10 mouse cellular contexts compared by ENCODE assay signal in genomic region chr9:110132921-110133320, GRCm38 (mm10). TPM values are rescaled to one million over a fixed set of nuclear protein-coding genes. Genes with fewer than 3 reads are reported as not detected.
A peak's percentile ranks its signal among the peaks of the same experiment; 100 is the strongest.
DNase-seq lines count a peak whose midpoint lies in the region; ATAC-seq lines count a peak whose summit lies in the region.
"Had no signal": no experiment of that assay in that cellular context is flagged by ENCODE, and none has a peak within 500 bp of the region (broad histone marks: within the 10 kb centered on the region; RNA-seq: fewer than 3 reads in every experiment).

No protein-coding gene starts in this region.

- peaks cover 37% of the 10 kb centered on the region for H3K36me3 ChIP-seq in megakaryocyte, embryonic 14.5 days (replicated peaks; ENCODE audit: low read length)
- H3K36me3 ChIP-seq in forebrain, embryonic 12.5 days (replicated peaks): peaks cover 42% of the 10 kb centered on the region
- peaks cover 31% of the 10 kb centered on the region for H3K36me3 ChIP-seq in limb, embryonic 15.5 days
- 0 out of 2 replicates have a peak, but pooled peaks cover 10% of the 10 kb centered on the region for H3K36me3 ChIP-seq in stomach, embryonic 15.5 days

- peak overlapping the region; percentile 63 for H3K4me2 ChIP-seq in forebrain, embryonic 12.5 days
- peak overlapping the region; percentile 53 for H3K4me2 ChIP-seq in limb, embryonic 15.5 days
- peak overlapping the region; percentile 62 for H3K4me2 ChIP-seq in stomach, embryonic 15.5 days

- H3K4me3 ChIP-seq in megakaryocyte, embryonic 14.5 days (replicated peaks): peak overlapping the region; percentile 97
- H3K4me3 ChIP-seq in forebrain, embryonic 12.5 days (replicated peaks): peak overlapping the region; percentile 93
- H3K4me3 ChIP-seq in limb, embryonic 15.5 days: peak overlapping the region; percentile 92
- peak overlapping the region; percentile 58 for H3K4me3 ChIP-seq in stomach, embryonic 15.5 days (replicated peaks)

- peak overlapping the region; percentile 94; the same call in 1 of the 2 replicates for H3K9ac ChIP-seq in forebrain, embryonic 12.5 days
- no peak overlapping the region for H3K9ac ChIP-seq in limb, embryonic 15.5 days
- H3K9ac ChIP-seq in stomach, embryonic 15.5 days: no peak overlapping the region

- H3K27ac ChIP-seq in forebrain, embryonic 12.5 days: no peak overlapping the region
- no peak overlapping the region for H3K27ac ChIP-seq in limb, embryonic 15.5 days
- no peak overlapping the region for H3K27ac ChIP-seq in stomach, embryonic 15.5 days

- 73% methylated on average over 6 of the region's 6 CpGs for WGBS in forebrain, embryonic 12.5 days
- 56% methylated on average over 6 of the region's 6 CpGs for whole genome bisulfite sequencing in limb, embryonic 15.5 days
- WGBS in stomach, embryonic 15.5 days: 52% methylated on average over 6 of the region's 6 CpGs

- H3K27me3 ChIP-seq in megakaryocyte, embryonic 14.5 days (replicated peaks): no peaks in the 10 kb centered on the region
- H3K27me3 ChIP-seq in forebrain, embryonic 12.5 days: no peaks in the 10 kb centered on the region
- H3K27me3 ChIP-seq in limb, embryonic 15.5 days: no peaks in the 10 kb centered on the region
- H3K27me3 ChIP-seq in stomach, embryonic 15.5 days (replicated peaks): no peaks in the 10 kb centered on the region

- ATAC-seq in megakaryocyte, adult 5-6 weeks (ENCODE audit: poor library complexity, severe bottlenecking): no peak
- ATAC-seq in forebrain, embryonic 12.5 days (ENCODE audit: low FRiP score): no peak
- no peak for ATAC-seq in limb, embryonic 15.5 days (ENCODE audit: insufficient number of reproducible peaks, low FRiP score, low TSS enrichment, low read depth)
- ATAC-seq in stomach, embryonic 15.5 days (ENCODE audit: insufficient read depth, low FRiP score, low read depth): no peak
- no peak for ATAC-seq in cerebellum, adult (ENCODE audit: insufficient number of reproducible peaks, low FRiP score, low TSS enrichment)

- no peaks in the 10 kb centered on the region for H3K9me3 ChIP-seq in megakaryocyte, embryonic 14.5 days
- H3K9me3 ChIP-seq in forebrain, embryonic 12.5 days: no peaks in the 10 kb centered on the region
- no peaks in the 10 kb centered on the region for H3K9me3 ChIP-seq in limb, embryonic 15.5 days
- no peaks in the 10 kb centered on the region for H3K9me3 ChIP-seq in stomach, embryonic 15.5 days

- no peak for DNase-seq in adrenal gland, adult 2 months
- DNase-seq in Muller cell, postnatal 12 days (ENCODE audit: inconsistent ontology term): no peak
- DNase-seq: adrenal gland, postnatal 10 days; gastrocnemius, postnatal 14 days had no signal

- H3K4me1 ChIP-seq in megakaryocyte, embryonic 14.5 days: peaks cover 56% of the 10 kb centered on the region
- peaks cover 34% of the 10 kb centered on the region for H3K4me1 ChIP-seq in forebrain, embryonic 12.5 days
- H3K4me1 ChIP-seq in limb, embryonic 15.5 days: peaks cover 15% of the 10 kb centered on the region
- 0 out of 2 replicates have a peak, but pooled peaks cover 5% of the 10 kb centered on the region for H3K4me1 ChIP-seq in stomach, embryonic 15.5 days

RNA-seq across cellular contexts. Expression of gene Dhx30, which starts 15.3 kb away (rescaled TPM):
- 8.9 and 15.5 TPM in 2 replicates for polyA plus RNA-seq in megakaryocyte, embryonic 14.5 days (2012; ENCODE audit: insufficient read depth, low replicate concordance)
- 29.6 and 29.8 TPM in 2 replicates for total RNA-seq in megakaryocyte, adult 5-6 weeks (2015)
- total RNA-seq in megakaryocyte, adult 5-6 weeks (2017): 25.4 and 27.1 TPM in 2 replicates
- 226 and 231 TPM in 2 replicates for polyA plus RNA-seq in forebrain, embryonic 12.5 days (2016; fragmentation: Nextera tagmentation; extraction: Ambion mirVana)
- polyA plus RNA-seq in limb, embryonic 15.5 days (2015; fragmentation: Nextera tagmentation; extraction: Ambion mirVana): 113 and 117 TPM in 2 replicates
- 103 and 106 TPM in 2 replicates for polyA plus RNA-seq in stomach, embryonic 15.5 days (2015; fragmentation: Nextera tagmentation; extraction: Ambion mirVana)
- total RNA-seq in adrenal gland, adult 2 months (2021): 100 to 1,000 TPM in 1 of 2 experiments, 10 to 100 TPM in 1; 92.7 to 102 TPM
- 52.9 and 68.1 TPM in 2 replicates for polyA plus RNA-seq in adrenal gland, adult 2 months (2012; rRNA removed)

RNA-seq across cellular contexts. Expression of gene Smarcc1, which starts 15.4 kb away (rescaled TPM):
- polyA plus RNA-seq in megakaryocyte, embryonic 14.5 days (2012; ENCODE audit: insufficient read depth, low replicate concordance): 25.1 and 89.2 TPM in 2 replicates
- total RNA-seq in megakaryocyte, adult 5-6 weeks (2015): 52.4 and 55.5 TPM in 2 replicates
- total RNA-seq in megakaryocyte, adult 5-6 weeks (2017): 27.4 and 45.0 TPM in 2 replicates
- 235 and 237 TPM in 2 replicates for polyA plus RNA-seq in forebrain, embryonic 12.5 days (2016; fragmentation: Nextera tagmentation; extraction: Ambion mirVana)
- 97.6 and 115 TPM in 2 replicates for polyA plus RNA-seq in limb, embryonic 15.5 days (2015; fragmentation: Nextera tagmentation; extraction: Ambion mirVana)
- 94.3 and 99.5 TPM in 2 replicates for polyA plus RNA-seq in stomach, embryonic 15.5 days (2015; fragmentation: Nextera tagmentation; extraction: Ambion mirVana)
- 10 to 100 TPM; 46.1 to 58.3 TPM for total RNA-seq in adrenal gland, adult 2 months (2021)
- 20.8 and 26.4 TPM in 2 replicates for polyA plus RNA-seq in adrenal gland, adult 2 months (2012; rRNA removed)
